Mouse (Mus musculus) kidney, adult 2 months (tissue): ENCODE measurements around the gene Trim56. TPM values are rescaled to one million over a fixed set of nuclear protein-coding genes. Genes with fewer than 3 reads are reported as not detected.

Source experiments
- DNase-seq: peaks from one replicate; pipeline ENCODE4 v3.0.0; 2021
- H3K27ac ChIP-seq: fragments of 200-500 bp; 2 replicates; pipeline ENCODE4 v1.5.1; 2012; ENCODE audit warnings: low read depth, low read length, control low read depth, inconsistent platforms; ENCODE audit not compliant: insufficient read depth
- H3K27me3 ChIP-seq: fragments of 200-500 bp; replicated peaks from 2 replicates; pipeline ENCODE4 v1.6.1; 2012; ENCODE audit warnings: mild to moderate bottlenecking, moderate library complexity, low read length, inconsistent platforms; ENCODE audit not compliant: control insufficient read depth, insufficient read depth
- H3K36me3 ChIP-seq: fragments of 200-500 bp; 2 replicates; pipeline ENCODE4 v1.6.1; 2012; ENCODE audit warnings: mild to moderate bottlenecking, moderate library complexity, low read length, inconsistent platforms; ENCODE audit not compliant: control insufficient read depth, insufficient read depth
- H3K4me1 ChIP-seq: fragments of 200-500 bp; 2 replicates; pipeline ENCODE4 v1.6.1; 2011; ENCODE audit warnings: low read length; ENCODE audit not compliant: control insufficient read depth, insufficient read depth
- H3K4me3 ChIP-seq: fragments of 200-500 bp; 2 replicates; pipeline ENCODE4 v1.5.1; 2011; ENCODE audit warnings: mild to moderate bottlenecking, low read depth, low read length, control low read depth; ENCODE audit not compliant: insufficient read depth
- CTCF ChIP-seq: fragments of 200-500 bp; conservative IDR thresholded peaks from 2 replicates; pipeline ENCODE4 v1.5.1; 2011; ENCODE audit warnings: low read depth, mild to moderate bottlenecking, control low read depth, low read length, moderate library complexity, mixed read lengths; ENCODE audit not compliant: insufficient read depth, insufficient read length
- POLR2A ChIP-seq: fragments of 200-500 bp; IDR thresholded peaks from one replicate; pipeline ENCODE4 v1.6.1; 2011; ENCODE audit warnings: low read depth, low read length, control low read depth
- WGBS: fragments of 180-500 bp; shearing (Covaris S2); methylation state at CpG from one replicate; pipeline ENCODE4 v1.1.7; 2018; 5-methylcytosine and 5-hydroxymethylcytosine counted together
- polyA plus RNA-seq: library from polyadenylated mRNA; depleted of rRNA; stranded (reverse); fragments of >200 nt; gene quantifications from 2 replicates; pipeline ENCODE4 v1.2.3, GENCODE M21; 2012

The Trim56 gene
- polyA plus RNA-seq, 1 experiment: 14.4 TPM

DNA sequence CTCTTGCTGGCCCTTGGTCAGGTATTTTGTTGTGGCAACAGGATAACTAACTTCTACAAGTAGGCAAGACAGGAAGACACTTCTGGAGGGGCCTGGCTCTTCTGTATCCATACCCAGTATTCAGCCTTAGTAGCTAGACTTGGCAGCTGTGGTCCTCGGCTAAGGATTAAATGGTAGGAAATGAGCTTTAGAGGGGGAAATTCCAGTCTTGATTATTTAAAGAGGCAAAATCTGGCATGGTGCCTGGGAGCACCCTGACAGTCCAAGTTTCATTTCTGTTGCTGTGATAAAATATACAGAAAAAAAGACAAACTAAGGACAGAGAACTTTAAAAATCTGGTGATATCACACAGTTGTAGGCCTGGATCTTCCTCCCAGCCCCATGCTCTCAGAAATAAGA is 20.0 kb downstream of the Trim56 start:
- TF ChIP-seq POLR2A (no peak), CTCF (no peak)
- H3K36me3 ChIP-seq: no peaks in the 10 kb centered on the region
- 35% methylated on average over 1 of the region's 1 CpGs for WGBS
- H3K4me1 ChIP-seq: no peaks in the 10 kb centered on the region
- DNase-seq: peak; percentile 85
- peak overlapping the region; percentile 42; the same call in 1 of the 2 replicates for H3K27ac ChIP-seq
- H3K4me3 ChIP-seq: no peak overlapping the region
- H3K27me3 ChIP-seq: no peaks in the 10 kb centered on the region

DNA sequence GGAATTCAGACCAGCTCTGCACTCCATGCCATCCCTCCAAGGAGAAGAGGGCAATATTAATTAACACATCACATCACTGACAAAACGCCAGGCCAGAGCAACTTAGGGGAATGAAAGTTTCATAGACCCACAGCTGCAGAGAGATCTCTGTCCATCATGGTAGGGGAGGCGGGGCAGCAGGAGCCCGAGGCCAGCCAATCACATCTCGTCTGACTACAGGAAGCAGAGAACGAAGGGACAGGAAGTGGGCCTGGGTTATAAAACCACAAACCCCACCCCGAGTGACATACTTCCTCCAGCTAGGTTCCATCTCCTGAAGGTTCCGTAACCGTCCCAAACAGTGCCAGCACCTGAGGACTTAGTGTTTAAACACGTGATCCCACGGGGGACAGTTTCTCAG is 20.9 kb downstream of the Trim56 start:
- TF ChIP-seq POLR2A: no peak
- TF ChIP-seq CTCF: no peak
- no peak for DNase-seq
- Histone ChIP-seq H3K4me1 (no peaks in the 10 kb centered on the region), H3K27me3 (no peaks in the 10 kb centered on the region), H3K36me3 (no peaks in the 10 kb centered on the region), H3K27ac (no peak overlapping the region), H3K4me3 (no peak overlapping the region)
- 82% methylated on average over 10 of the region's 10 CpGs for WGBS

DNA sequence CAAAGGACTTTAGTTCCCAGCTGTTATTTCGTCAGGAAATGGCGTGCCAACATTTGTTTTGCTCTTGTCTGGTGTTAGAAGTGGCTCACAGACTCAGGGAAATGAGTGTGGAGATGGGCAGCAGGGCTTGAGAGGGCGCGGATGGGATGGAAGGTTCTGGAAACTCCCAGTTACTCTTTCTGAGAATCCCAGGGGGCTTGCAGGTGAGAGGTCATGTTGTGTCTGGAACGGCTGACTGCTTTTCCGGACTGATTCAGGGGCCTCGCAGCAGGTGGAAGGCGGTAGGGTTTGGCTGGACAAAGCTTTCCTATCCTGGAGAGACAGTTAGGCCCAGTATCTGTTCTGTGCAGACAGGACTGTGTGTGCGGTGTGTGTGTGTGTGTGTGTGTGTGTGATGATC is 22.3 kb downstream of the Trim56 start:
- H3K27me3 ChIP-seq: no peaks in the 10 kb centered on the region
- 40% methylated on average over 9 of the region's 9 CpGs for WGBS
- no peak overlapping the region for H3K27ac ChIP-seq
- peak; percentile 53 for DNase-seq
- H3K4me1 ChIP-seq: no peaks in the 10 kb centered on the region
- H3K4me3 ChIP-seq: no peak overlapping the region
- no peaks in the 10 kb centered on the region for H3K36me3 ChIP-seq
- TF ChIP-seq POLR2A: no peak
- TF ChIP-seq CTCF: no peak

DNA sequence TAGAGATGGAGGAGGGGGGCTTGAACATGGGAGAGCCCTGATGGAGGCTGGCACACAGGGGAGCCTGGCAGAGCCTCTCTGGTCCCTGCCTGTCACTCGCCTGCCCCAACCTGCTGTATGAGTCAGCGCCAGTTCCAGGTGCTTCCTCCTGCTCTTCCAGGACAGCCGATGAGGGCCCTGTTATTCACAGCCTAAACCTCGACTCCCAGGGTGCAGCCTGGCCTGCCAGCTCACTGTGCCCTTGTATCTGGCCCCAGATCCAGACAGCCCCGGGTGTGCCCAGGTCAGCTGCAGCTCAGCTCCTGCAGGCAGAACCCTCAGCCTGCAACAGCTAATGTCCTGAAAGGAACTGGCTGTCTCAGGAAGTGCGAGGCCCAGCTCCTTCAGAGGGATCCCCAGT is 24.4 kb downstream of the Trim56 start:
- DNase-seq: no peak
- WGBS: 71% methylated on average over 6 of the region's 6 CpGs
- no peaks in the 10 kb centered on the region for H3K36me3 ChIP-seq

DNA sequence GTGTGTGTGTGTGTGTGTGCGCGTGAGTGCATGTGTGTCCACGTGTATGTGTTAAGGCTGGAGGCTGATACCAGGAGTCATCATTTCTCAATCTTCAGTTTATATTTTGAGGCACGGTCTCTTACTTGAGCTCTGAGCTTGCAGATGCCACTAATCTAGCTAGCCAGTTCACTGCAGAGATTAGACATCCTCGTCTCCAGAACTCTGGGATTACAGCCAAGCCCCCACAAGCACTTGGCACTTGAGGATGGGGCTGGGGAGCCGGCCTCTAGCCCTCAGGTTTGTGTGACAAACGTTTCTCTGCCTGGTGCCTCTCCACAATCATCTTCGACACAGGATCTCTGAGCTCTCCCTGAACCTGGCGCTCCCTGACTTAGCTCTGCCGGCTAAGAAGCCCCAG is 25.1 kb downstream of the Trim56 start:
- Histone ChIP-seq H3K36me3 (no peaks in the 10 kb centered on the region), H3K4me3 (no peak overlapping the region), H3K27ac (no peak overlapping the region), H3K4me1 (no peaks in the 10 kb centered on the region; the same call in 1 of the 2 replicates), H3K27me3 (no peaks in the 10 kb centered on the region)
- WGBS: 83% methylated on average over 10 of the region's 10 CpGs
- no peak for TF ChIP-seq POLR2A
- TF ChIP-seq CTCF: no peak
- DNase-seq: no peak

More for the DNA sequence above, 24.4 kb downstream of the Trim56 start:
- no peak overlapping the region for H3K4me3 ChIP-seq
- no peaks in the 10 kb centered on the region for H3K27me3 ChIP-seq
- H3K27ac ChIP-seq: no peak overlapping the region
- TF ChIP-seq CTCF: no peak
- TF ChIP-seq POLR2A: no peak
- no peaks in the 10 kb centered on the region; the same call in 1 of the 2 replicates for H3K4me1 ChIP-seq

DNA sequence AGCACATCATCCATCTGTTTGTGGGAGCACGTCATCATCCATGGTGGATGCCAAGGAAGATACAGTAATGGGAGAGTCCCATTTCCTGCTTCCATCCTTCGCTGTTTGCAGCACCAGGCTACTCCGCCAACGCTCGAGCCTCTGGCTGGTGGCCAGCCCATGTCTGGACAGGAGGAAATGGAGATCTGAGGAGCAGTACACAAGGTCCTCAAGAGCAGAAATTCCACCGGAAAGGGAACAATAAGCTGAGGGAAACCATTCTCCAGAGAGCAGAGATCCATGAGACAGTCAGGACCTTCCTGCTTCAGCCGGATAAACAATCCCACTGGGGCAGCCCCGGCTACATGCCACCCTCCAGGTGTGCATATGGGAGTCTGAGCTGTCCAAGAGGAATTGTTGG is 28.6 kb downstream of the Trim56 start:
- Histone ChIP-seq H3K4me3 (no peak overlapping the region), H3K27ac (peak overlapping the region; percentile 1; the same call in 1 of the 2 replicates), H3K4me1 (no peaks in the 10 kb centered on the region; the same call in 1 of the 2 replicates), H3K27me3 (no peaks in the 10 kb centered on the region), H3K36me3 (no peaks in the 10 kb centered on the region)
- DNase-seq: peak; percentile 91
- 66% methylated on average over 8 of the region's 8 CpGs for whole genome bisulfite sequencing
- TF ChIP-seq CTCF (no peak), POLR2A (no peak)

DNA sequence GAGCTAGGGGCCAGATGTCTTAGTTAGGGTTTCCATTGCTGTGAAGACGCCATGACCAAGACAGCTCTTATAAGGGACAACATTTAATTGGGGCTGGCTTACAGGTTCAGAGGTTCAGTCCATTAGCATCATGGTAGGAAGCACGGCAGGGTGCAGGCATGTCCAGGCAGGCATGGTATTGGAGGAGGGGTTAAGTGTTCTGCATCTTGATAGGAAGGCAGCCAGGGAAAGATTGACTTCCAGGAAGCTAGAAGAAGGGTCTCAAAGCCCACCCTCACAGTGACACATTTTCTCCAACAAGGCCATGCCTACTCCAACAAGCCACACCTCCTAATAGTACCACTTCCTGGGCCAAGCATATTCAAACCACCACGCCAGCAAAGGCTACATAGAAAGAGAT is 30.3 kb downstream of the Trim56 start:
- no peak overlapping the region for H3K4me3 ChIP-seq
- no peak overlapping the region for H3K27ac ChIP-seq
- no peaks in the 10 kb centered on the region for H3K27me3 ChIP-seq
- TF ChIP-seq POLR2A (no peak), CTCF (no peak)
- no peaks in the 10 kb centered on the region for H3K36me3 ChIP-seq
- 83% methylated on average over 3 of the region's 3 CpGs for WGBS
- DNase-seq: no peak
- no peaks in the 10 kb centered on the region; the same call in 1 of the 2 replicates for H3K4me1 ChIP-seq
